Mouse (Mus musculus): ENCODE measurements around the gene Rbpjl. TPM values are rescaled to one million over a fixed set of nuclear protein-coding genes. Genes with fewer than 3 reads are reported as not detected.

Gene Rbpjl
- total RNA-seq, 1 experiment from 2014 or later = not detected

DNA sequence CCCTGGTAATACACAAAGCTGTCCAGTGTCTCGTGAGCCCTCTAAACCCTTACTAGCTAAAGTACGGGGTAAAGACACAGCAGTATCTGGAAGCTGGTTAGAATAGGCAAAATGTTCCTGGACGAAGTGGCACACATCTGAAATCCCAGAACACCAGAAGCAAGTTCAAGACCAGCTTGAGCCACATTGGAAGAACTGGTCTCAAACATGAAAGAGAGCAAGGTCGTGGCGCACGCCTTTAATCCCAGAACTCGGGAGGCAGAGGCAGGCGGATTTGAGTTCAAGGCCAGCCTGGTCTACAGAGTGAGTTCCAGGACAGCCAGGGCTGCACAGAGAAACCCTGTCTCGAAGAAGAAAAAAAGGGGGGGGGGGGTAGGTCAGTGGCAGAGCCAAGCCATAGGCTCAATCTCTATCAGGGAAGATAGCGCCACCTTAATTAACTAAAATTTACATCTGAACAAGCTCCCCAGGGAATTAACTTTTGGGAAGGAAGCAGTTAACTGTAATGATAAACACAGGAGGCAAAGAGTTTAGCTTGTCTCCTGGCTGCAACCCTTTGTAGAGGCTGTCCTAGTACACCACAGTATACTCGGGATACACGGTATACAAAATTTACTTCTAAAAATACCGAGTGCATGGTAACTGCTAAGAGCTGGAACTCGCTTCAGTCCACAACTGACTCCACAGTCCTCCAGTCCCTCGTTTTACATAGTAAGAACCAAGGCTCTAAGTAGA lies 27.1 kb downstream of the Rbpjl start:
- DNase-seq = no peak

DNA sequence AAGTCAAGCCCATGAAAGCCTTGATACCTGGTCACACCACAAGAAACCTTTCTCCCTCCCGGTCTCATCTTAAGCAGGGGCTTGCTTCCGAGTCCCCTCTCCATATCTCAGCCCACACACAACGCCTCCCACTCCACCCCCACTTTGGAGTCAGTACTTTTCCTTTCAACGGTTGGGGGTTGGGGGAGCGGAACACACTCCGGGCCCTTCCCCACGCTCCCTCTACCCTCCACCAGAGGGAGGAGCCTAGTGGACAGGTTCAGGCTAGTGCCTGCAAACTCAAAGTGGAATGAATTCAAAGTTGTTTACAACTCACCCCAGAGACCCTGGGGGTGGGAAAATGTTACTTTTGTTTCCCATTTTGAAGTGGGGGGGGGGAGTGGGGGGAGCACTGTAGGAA lies 27.8 kb downstream of the Rbpjl start:
- DNase-seq = no peak

DNA sequence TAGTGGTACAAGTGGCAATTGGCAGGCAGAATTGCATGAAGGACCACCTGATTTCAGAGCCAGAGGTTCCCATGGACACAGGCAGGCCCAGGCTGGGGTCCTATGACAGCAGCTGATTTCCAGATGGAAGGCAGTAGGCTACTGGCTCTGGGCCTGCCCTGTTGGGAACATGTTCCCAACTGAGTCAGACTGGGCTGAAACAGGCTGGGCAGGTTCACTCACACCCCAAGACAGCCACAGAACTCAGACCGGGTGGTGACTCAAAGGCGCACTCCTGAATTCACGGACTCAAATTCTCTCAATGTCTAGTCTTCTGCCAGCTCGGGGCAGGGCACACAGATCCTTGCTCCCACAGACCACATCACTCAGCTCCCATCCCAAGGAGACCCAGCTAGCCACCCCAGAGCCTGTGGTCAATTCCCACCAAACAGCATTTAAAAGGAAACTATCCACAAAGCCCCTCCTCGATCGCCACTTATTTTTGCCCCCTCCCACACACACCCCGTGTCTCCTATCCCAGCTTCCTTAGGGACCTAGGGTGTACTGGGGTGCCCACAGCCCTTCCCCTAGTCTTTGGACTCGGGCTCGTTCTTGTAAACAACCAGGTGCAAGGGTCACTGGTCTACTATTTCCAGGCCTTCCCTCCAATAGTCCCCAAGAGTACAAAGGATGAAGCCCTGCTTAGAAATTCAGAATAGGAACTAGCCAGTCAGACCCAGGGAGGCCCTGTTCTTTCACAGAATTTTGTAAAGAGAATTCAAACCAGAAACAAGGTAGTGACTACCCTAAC lies 28.9 kb downstream of the Rbpjl start:
- no peak for DNase-seq

DNA sequence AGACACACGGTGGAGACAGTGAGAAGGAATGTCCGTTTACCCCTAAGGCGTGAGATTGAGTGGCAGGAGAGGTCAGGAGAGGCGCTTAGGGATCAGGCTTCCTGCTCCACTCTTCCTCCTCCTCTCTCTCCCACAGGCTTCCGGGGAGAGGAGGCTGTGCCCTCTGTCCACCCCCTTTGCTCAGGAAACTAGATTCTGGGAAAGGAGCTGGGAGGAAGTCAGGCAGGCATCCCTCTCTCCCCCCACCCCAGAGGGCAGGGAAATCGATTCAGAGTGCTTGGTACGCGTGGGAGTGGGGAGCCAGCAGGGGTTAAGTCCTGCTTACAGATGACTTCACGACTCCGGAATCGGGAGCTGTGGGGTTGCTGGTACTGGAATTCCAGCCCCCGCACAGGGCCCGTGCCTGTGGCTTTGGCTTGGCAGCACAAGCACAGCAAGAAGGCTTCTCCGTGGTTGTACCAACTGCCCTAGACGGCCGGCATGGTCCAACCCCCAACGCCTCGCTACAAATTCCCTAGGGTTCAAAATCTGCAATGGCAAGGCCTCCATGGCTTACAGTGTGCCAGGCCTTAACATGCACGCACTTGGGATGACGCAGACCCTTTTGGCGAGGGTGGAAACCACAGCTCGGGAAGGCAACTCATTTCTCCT lies 29.7 kb downstream of the Rbpjl start:
- DNase-seq = no peak

DNA sequence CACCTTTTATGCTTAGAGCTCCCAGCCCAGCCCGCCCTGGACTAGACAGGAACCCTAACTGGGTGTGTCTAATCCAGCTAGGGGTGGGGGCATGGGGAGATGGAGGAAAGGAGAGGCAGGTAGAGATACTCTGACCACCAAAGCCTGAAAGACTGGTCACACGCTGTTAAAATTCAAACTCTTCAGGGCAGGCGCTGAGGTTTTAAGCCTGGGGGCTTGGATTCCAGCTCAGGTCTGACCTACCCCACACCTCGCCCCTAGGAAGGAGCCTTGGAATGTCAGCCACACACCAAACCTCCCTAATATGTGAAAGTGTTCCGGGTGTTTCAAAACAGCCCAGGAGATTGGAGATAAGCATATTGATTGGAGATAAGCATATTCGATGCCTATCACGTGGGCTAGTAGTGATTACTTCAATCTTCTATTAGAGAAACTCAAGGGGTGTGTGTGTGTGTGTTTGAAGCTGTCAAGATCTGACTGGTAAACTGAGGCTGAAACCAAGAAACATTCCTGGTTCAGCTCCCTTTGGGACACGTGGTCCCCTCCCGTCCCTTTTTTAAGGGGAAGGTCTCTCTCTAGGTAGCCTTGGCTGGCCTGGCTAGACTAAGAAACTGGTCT lies 30.4 kb downstream of the Rbpjl start:
- no peak for DNase-seq

DNA sequence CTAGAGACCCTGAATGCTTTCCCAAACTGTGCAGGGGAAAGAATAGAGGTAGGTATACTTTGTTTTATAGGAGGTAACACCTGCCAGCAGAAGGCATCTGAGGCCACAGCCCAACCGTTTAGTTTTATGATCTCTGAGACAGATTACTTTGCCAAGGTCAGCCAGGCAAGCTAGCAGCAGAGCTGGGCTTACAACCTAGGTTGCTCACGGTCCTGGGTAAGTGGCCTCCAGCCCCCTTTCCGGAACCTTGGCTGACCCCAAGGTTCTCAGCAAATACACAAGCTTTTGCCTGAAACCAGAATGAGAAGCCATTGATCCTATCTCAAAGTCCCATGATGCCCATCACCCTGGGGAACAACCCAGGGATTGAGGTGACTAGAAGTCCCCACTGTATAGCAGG lies 31.7 kb downstream of the Rbpjl start:
- DNase-seq = no peak

DNA sequence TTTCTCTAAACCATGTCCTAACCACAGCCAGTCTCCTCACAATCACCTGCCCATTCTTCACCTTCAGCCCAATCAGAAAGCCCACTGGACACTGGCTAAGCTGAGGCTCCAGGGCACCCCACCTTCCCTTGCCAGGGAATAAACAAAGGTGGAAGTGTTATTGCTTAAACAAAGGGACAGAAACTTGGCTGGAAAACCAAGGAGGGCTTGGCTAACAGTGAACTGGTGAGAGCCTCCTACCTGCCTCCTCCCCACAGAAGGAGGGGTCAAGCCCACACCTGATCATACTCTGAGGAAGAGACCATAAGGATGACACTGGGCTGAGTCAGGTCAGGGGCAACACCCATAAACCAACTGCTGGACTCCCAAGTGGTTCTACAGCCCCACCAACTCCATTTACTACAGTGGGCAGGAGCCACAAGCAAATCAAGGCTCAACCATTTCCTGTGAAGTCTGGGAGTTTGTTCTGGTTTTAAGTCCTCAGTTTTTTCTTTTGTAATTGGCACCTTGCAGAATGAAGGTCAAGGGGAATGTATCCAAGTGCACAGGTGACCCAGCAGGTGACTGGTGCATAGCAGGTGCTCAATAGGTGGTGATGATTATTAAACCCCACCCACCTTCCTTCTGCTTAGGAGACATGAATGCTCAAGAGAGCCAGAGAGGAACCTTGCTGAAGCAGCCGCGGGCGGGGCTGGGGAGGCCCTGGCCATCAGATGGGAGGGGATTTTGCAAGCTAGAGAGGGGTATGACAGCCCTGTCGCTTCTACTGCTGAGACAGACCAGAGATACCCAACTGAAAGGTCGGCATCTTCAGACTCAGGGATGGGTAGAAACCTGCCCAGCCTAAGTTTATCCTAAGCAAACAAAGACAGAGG lies 32.5 kb downstream of the Rbpjl start:
- DNase-seq = no peak

DNA sequence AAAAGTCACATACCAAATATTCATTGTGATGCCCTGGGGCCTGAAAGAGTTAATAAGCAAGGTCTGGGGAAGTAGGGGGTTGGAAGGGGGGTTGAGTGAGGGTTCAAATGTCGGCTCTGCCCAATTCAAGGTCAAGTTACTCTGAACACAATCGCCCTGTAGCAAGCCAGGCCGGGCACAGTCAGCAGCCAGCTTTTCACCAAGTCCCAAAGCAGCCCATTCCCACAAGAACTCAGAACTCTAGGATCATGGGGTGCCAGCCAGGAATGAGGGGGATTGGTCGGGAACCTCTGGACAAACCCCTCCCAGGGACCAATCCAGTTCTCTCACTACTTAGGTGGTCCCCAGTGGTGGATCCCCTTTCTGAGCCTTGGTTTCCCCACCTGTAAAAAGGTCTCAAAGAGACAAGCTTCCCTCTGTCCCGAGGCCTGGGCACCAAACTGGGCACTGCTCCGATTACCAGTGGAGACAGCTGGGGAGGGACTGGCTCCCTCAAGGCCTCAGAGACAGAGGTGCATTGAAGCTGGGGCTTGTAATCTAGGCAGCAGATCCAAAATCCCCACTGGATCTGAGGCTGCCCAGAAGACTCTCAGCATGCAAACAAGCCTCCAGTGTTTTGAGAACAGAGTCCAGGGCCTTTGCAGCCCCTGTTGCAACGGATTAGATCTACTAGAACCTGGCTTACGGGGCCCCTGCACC lies 33.4 kb downstream of the Rbpjl start:
- DNase-seq = no peak

DNA sequence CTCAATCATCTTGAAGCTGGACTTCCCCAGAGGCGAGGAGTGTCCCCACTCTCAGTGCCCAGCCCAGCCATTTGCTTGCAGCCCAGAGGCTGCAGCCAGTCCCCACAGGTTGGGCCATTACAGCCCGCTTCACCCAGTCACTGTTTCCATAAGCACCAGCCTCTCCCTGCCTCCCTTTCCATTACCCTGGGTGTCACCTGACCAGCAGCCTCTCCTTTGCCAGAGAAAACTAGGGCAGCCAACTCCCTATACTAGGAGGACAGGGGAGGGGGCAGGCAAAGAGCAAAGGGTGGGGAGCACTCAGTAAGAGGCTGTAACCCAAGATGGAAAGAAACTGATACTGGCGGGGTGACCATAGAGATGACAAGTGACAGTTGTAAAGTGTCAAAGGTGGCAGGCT lies 34.0 kb downstream of the Rbpjl start:
- DNase-seq = no peak

DNA sequence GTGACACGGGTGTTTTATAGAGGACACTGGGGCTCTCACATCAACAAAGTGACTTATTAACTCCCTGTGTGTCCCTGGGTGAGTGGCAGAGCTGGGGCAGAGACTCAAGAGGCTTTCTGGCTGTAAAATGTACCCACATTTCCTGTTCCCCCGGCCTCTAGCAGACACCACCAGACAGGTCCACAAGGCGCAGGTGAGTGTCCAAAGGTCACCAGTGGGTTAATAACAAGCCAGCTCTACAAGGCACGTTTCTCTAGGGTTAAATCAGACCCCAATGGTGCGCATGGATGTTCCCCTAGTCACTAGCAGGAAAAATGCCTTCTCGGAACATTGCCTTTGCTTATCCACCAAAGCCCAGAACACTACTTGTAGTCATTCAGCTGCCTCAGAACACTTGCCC lies 34.8 kb downstream of the Rbpjl start:
- no peak for DNase-seq

DNA sequence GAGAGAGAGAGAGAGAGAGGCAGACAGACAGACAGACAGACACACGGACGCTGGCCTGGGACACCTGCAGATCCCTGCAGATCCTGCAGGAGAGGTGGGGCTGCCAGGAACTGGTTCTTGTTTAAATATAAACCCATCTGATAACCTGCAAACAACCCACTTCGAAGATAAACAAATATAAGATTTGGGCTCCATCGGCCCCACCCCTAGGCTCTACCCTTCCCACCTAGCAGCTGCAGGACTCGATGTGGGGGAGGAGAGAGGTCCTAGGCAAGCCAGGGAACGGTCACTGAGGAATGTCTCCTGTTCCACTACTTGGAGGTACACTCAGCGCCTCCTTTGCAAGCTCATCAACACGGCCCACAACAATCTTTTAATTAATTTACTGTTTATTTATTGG lies 35.3 kb downstream of the Rbpjl start:
- DNase-seq = no peak

DNA sequence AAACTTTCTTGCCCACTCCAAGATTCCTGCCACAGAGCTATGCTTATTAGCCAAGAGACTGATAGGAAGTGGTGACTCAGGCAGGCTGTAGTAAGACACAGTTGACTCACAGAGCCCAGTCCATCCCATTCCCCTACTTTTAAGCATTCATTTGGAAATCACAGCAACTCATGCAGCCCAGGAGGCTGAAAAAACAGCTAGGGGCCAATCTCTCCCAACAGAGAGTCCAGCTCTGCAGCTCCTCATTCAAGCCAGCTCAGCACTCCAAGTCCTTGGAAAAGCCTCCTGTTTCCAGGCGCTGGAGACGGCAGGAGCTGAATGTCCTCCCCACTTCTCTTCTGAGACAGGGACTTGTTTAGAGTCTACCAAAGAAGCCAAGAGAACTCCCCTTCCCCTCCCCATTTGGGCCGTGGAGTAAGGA lies 36.1 kb downstream of the Rbpjl start:
- DNase-seq = no peak

DNA sequence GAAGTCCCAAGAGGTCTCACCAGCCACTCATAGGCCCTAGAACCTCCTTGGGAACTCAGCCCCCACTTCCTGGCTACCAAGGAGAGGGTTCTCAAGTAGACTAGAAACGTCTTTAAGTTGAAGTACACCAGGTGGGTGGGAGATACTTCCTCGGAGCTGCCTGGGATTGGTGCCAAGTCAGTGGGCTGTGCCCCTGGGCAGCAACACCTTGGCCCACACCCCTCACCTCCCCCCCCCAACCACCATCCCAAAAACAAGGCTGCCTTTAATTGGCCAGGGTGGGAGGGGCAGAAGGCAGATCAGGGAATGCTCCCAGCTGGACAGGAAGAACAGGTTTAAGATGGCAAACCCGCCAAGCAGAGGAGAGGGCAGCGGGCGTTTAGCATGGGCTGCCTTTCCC lies 37.4 kb downstream of the Rbpjl start:
- no peak for DNase-seq

DNA sequence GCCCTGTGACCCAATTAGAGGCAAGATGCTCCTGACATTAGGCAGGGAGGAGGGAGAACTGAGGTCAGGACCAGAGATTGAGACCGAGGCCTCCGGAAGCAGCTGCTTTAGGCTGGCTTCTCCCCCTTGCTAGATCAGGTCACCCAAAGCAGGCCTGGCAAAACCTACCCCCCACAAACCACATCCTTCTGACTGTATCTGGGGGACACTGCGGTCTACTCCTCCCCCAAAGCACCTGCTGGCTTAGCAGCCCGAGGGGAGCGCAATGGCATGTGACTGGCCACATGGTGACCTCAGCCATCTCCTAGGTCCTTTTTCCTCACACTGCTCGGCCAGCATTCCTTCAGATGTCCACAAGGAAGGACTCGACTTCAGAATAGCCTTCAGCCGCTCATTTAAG lies 38.2 kb downstream of the Rbpjl start:
- no peak for DNase-seq

DNA sequence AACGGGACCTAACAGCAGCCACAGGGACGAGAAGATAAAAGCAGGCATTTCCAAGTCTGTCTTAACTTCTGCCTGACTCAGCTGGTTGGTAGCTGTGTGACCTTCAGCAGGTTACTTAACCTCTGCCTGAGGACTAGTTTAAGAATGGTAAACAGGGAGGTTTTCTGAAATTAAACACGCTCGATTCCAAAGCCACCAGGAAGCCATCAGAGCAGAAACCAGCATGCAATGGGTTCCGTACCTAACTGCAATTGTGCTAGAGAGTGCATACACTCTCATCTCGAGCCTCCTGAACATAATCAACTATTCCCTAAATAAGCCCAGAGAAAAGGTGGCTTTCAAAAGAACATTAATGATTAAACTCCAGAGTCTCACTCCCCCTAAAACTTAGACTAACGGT lies 38.8 kb downstream of the Rbpjl start:
- DNase-seq = no peak

DNA sequence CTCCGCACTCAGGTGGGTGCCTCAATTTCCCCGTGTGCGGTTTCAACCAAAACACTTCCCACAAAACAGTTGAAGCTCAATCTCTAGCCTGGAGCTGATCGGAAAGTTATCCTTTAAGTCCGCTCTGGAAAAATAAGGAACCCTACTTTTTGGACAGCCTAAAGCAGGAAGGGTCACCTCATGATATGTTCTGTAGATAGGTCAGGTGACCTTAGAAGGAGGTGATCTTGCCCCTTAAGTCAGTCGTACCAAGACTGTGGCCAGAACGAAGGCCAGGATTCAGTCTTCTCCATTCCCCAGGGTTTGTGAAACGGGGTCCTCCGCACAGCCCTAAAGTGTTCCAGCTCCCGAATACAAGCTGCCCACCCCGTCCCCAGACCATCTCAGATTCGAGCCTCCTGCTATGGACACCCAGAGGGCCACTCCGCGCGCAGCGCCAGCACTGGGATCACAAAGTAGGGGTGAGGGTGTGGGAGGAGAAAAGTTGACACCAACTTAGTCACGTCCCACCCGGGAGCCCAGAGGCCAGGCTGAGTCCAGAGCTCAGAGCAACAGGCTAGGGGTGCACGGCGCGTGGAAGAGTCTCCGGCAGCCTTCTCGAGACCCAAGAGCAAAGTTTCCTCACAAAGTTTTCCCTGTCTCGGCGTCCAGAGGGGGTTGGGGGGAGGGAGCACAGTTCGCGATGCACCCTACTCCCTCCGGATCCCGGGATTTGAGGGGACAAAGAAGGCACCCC lies 39.5 kb downstream of the Rbpjl start:
- peak; percentile 72 for DNase-seq

DNA sequence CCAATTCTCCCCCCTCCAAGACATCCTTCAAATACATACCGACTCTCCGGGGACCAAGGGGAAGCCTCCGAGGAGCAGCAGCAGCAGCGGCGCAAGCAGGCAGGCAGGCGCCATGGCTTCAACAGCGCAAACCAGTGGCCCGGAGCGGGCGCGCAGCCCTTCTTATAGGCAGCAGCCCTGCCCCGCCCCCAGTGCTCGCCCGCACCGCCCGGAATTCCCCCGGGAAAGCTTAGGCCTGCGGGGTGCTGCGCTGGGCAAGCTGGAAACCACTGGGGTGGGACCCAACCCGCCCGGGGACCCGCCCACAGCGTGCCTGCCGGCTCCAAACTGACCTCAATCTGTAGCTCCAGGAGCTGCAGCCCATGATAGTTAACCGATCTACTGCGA lies 40.1 kb downstream of the Rbpjl start:
- peak; percentile 92 for DNase-seq

DNA sequence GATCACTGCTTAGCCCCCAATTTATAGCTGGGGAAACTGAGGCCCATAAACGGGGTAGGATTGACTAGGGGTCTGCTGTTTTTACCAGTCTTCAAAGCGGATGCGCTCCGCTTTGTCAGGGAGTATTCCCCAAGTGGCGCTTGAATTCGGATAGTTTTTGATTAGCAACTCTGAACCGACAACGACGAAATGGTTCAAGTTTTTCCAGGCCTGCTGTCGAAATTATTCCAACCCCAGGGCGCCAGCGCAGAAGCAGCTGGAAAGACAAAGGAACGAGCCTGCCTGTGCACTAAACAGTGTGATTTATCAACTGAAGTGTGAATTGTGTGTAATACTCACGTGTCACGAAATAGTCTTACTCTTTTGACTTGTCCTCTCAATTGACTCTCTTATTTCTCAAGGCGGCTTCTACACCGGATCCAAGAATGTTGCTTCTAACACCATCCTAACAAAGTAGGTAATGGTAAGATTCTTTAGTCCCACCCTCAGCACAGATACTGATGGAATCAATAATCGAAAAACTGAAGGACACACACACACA lies 40.6 kb downstream of the Rbpjl start, which contains the start of gene Sdc4:
Gene Sdc4, minus strand, starts transcription at position 428 of the 541 bp plus-strand sequence.
- no peak for DNase-seq

DNA sequence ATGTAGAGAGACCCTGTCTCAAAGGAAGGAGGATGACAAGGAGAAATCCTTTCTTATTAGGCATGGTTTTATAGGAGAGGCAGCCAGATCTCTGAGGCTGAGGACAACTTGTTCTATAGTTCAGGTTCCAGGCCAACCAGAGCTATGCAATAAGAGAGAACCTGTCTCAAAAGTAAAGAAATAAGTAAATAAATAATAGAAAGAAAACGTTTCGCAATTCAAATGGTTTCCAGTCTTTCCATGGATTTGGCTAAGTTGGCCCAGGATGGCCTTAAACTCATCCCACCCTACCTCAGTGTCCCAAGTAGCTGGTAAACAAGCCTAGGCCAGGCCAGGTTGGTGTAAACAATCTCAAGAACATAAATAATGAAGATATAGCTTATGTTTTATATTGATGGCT lies 41.8 kb downstream of the Rbpjl start:
- DNase-seq = no peak

DNA sequence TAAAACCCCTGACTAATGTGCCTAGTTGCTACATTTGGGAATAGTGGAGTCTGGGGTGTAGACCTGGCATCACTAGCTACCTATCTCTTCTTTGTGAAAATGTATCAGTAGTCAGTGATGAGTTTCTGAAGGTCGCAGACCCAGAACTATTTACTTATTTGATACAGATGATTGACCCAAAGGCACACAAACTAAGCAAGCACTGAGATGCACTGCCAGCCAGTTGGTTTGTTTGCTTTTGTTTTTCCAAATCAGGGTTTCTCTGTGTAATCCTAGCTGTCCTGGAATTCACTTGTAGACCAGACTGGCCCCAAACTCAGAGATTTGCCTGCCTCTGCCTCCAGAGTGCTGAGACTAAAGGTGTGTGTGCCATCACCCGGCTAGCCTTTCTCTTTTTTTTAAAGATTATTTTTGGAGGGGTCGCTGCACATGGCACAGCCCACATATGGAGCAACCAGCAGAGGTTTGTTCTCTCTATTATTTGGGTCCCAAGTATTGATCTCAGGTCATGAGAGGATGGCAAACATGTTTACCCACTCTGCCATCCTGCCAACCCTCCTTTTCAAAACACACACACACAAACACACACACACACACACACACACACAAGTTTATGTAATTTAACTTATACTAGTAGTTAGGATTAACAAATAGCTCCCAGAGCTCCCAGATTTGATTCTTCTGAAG lies 42.6 kb downstream of the Rbpjl start:
- no peak for DNase-seq
